ENCODE assay signal across 9 mouse cellular contexts in genomic region chr7:44277250-44277622, GRCm38 (mm10). TPM values are rescaled to one million over a fixed set of nuclear protein-coding genes. Genes with fewer than 3 reads are reported as not detected.
DNase-seq lines count a peak whose midpoint lies in the region; ATAC-seq and TF ChIP-seq lines count a peak whose summit lies in the region.
"Had no signal": no experiment of that assay in that cellular context is flagged by ENCODE, and none has a peak within 500 bp of the region (broad histone marks: within the 10 kb centered on the region; RNA-seq: fewer than 3 reads in every experiment).

No protein-coding gene starts in this region.

- H3K9ac ChIP-seq in forebrain, embryonic 15.5 days (replicated peaks), result no peak overlapping the region

- no peak overlapping the region for H3K4me3 ChIP-seq in small intestine, adult 2 months (ENCODE audit: low read depth, low read length)
- no peak overlapping the region for H3K4me3 ChIP-seq in forebrain, embryonic 15.5 days

- no peaks in the 10 kb centered on the region for H3K9me3 ChIP-seq in forebrain, embryonic 15.5 days

- no peaks in the 10 kb centered on the region for H3K27me3 ChIP-seq in small intestine, adult 2 months (ENCODE audit: control insufficient read depth, insufficient read depth, low read length)
- peaks cover 3% of the 10 kb centered on the region; the same call in 1 of the 2 replicates for H3K27me3 ChIP-seq in forebrain, embryonic 15.5 days

- H3K4me1 ChIP-seq in small intestine, adult 2 months (ENCODE audit: control insufficient read depth, insufficient read depth, insufficient read length, low read length), result no peaks in the 10 kb centered on the region
- H3K4me1 ChIP-seq in forebrain, embryonic 15.5 days, result no peaks in the 10 kb centered on the region

- TF ChIP-seq CTCF in small intestine, adult 2 months (IDR thresholded peaks at IDR 0.05; ENCODE audit: extremely low read depth, insufficient read length, insufficient replicate concordance, low read depth, low read length), result peak; percentile 25; the same call in 1 of the 2 replicates

- H3K4me2 ChIP-seq in forebrain, embryonic 15.5 days (replicated peaks), result no peak overlapping the region

- peak; percentile 39 for DNase-seq in kidney, adult 9 months
- no peak for DNase-seq in kidney, adult 11 months
- peak; percentile 86 for DNase-seq in ES-CJ7 (ENCODE audit: low read depth, low spot score)
- peak; percentile 71 for DNase-seq in cerebellum, adult 11-12 months
- peak; percentile 61 to 68 for DNase-seq in layer of hippocampus, postnatal 10 days (ENCODE audit: low spot score in 2 of 2)
- DNase-seq in gastrocnemius, postnatal 25 days, result no peak

- no peak for ATAC-seq in forebrain, embryonic 15.5 days (replicated peaks)

- H3K27ac ChIP-seq in small intestine, adult 2 months (ENCODE audit: insufficient read depth, low read depth, low read length), result no peak overlapping the region
- no peak overlapping the region for H3K27ac ChIP-seq in forebrain, embryonic 15.5 days (replicated peaks)

- WGBS in small intestine, adult 2 months, result 41% methylated on average over 2 of the region's 2 CpGs
- 46% methylated on average over 2 of the region's 2 CpGs for WGBS in forebrain, embryonic 15.5 days

- TF ChIP-seq POLR2A in small intestine, adult 2 months (IDR thresholded peaks at IDR 0.05; ENCODE audit: low read depth, low read length), result no peak

- no peaks in the 10 kb centered on the region for H3K36me3 ChIP-seq in small intestine, adult 2 months (ENCODE audit: control insufficient read depth, insufficient read depth, low read length)
- no peaks in the 10 kb centered on the region for H3K36me3 ChIP-seq in forebrain, embryonic 15.5 days

RNA-seq across cellular contexts. Expression of gene Gm15517, which starts 16.0 kb away (rescaled TPM):
- not detected for total RNA-seq in layer of hippocampus, postnatal 10 days (2021)
- polyA plus RNA-seq in small intestine, adult 2 months (2012; rRNA removed), result not detected in 2 replicates
- polyA plus RNA-seq in forebrain, embryonic 15.5 days (2015; fragmentation: Nextera tagmentation; extraction: Ambion mirVana), result not detected in 2 replicates
- not detected for total RNA-seq in gastrocnemius, postnatal 25 days (2021)

RNA-seq across cellular contexts. Expression of gene Acp4, which starts 20.1 kb away (rescaled TPM):
- not detected for total RNA-seq in layer of hippocampus, postnatal 10 days (2021)
- polyA plus RNA-seq in small intestine, adult 2 months (2012; rRNA removed), result not detected in 2 replicates
- polyA plus RNA-seq in forebrain, embryonic 15.5 days (2015; fragmentation: Nextera tagmentation; extraction: Ambion mirVana), result not detected in 2 replicates
- not detected for total RNA-seq in gastrocnemius, postnatal 25 days (2021)
- polyA plus RNA-seq: embryonic facial prominence, embryonic 11.5 days had no signal

RNA-seq across cellular contexts. Expression of gene Clec11a, which starts 29.5 kb away (rescaled TPM):
- total RNA-seq in layer of hippocampus, postnatal 10 days (2021), result 1 to 10 TPM; 1.9 TPM
- 0.82 and 1.3 TPM in 2 replicates for polyA plus RNA-seq in small intestine, adult 2 months (2012; rRNA removed)
- 3.7 TPM in 2 replicates for polyA plus RNA-seq in forebrain, embryonic 15.5 days (2015; fragmentation: Nextera tagmentation; extraction: Ambion mirVana)
- total RNA-seq in gastrocnemius, postnatal 25 days (2021), result 1 to 10 TPM; 1.9 to 2.6 TPM

RNA-seq across cellular contexts. Expression of gene 2410002F23Rik, which starts 30.7 kb away (rescaled TPM):
- total RNA-seq in layer of hippocampus, postnatal 10 days (2021), result 100 to 1,000 TPM; 117 to 139 TPM
- polyA plus RNA-seq in small intestine, adult 2 months (2012; rRNA removed), result 43.4 and 66.3 TPM in 2 replicates
- polyA plus RNA-seq in forebrain, embryonic 15.5 days (2015; fragmentation: Nextera tagmentation; extraction: Ambion mirVana), result 219 and 222 TPM in 2 replicates
- 1 to 10 TPM; 6.1 to 8.0 TPM for total RNA-seq in gastrocnemius, postnatal 25 days (2021)

RNA-seq across cellular contexts. Expression of gene 1700028J19Rik, which starts 30.7 kb away (rescaled TPM):
- 1 to 10 TPM; 1.3 to 2.1 TPM for total RNA-seq in layer of hippocampus, postnatal 10 days (2021)
- 0.77 and 1.9 TPM in 2 replicates for polyA plus RNA-seq in small intestine, adult 2 months (2012; rRNA removed)
- 0.72 and 1.2 TPM in 2 replicates for polyA plus RNA-seq in forebrain, embryonic 15.5 days (2015; fragmentation: Nextera tagmentation; extraction: Ambion mirVana)
- total RNA-seq in gastrocnemius, postnatal 25 days (2021), result under 1 TPM; 0.36 to 0.43 TPM

Comparison
In these comparisons a context has a peak if more than half of its experiments do, and no peak if none do; other contexts are left out.
1. DNase-seq: peak in kidney, adult 9 months (single experiment), ES-CJ7 (single experiment), cerebellum, adult 11-12 months (single experiment) and layer of hippocampus, postnatal 10 days (2 of 2); none in kidney, adult 11 months (single experiment) and gastrocnemius, postnatal 25 days (single experiment).